Mouse (Mus musculus) Patski (cell line): ENCODE measurements at regions not wholly inside any gene's neighbourhood (a gene's known extent, or its start where the extent isn't known, plus 50 kb on each side); places are given as distances from the start of the nearest gene placed in this dataset.

Experiments
- ATAC-seq: fragments of 100-300 bp; one replicate; pipeline ENCODE4 v1.8.0; 2021
- CTCF ChIA-PET: fragments of 350-600 bp; sonication (Branson Sonifier 250); formaldehyde crosslinking; loops from one replicate; lab custom pipeline; 2022; ENCODE audit warnings: inconsistent platforms; lab: Charles Lee
- POLR2A ChIA-PET: fragments of 350-600 bp; sonication (Branson Sonifier 250); formaldehyde crosslinking; loops from one replicate; lab custom pipeline; 2022; ENCODE audit warnings: antibody characterized with exemption, inconsistent platforms; lab: Charles Lee
- DNase-seq: peaks from one replicate; pipeline ENCODE4 v3.0.0-alpha.2; 2011; ENCODE audit warnings: low read depth, low spot score
- H3K27me3 ChIP-seq: fragments of 371-371 bp; one replicate; pipeline ENCODE4 v1.5.1; 2021
- CTCF ChIP-seq: fragments of 100-300 bp; IDR thresholded peaks from one replicate; pipeline ENCODE4 v1.5.1; 2021
- in situ Hi-C: fragments of 300-500 bp; cut with MboI; formaldehyde crosslinking; loops from 3 replicates; pipeline ENCODE4 v1.11.1; 2018; ENCODE audit warnings: low pct_unique_long_range_greater_than_20kb, mixed read lengths

- DNase-seq, result no peak
- in situ Hi-C loops, result no loop called here
- no peak for TF ChIP-seq CTCF
- ChIA-PET CTCF (no interaction called here), POLR2A (no interaction called here)
- H3K27me3 ChIP-seq, result no peaks in the 10 kb centered on the region
- ATAC-seq, result no peak
These were observed 150.9 kb upstream of the Rbms1 start for GRCm38 (mm10) chr2:61113916-61114315.

- H3K27me3 ChIP-seq, result no peaks in the 10 kb centered on the region
- ATAC-seq, result no peak
- CTCF ChIA-PET, result no interaction called here
- no peak for TF ChIP-seq CTCF
- in situ Hi-C loops, result no loop called here
- POLR2A ChIA-PET, result no interaction called here
- no peak for DNase-seq
These were observed 147.6 kb upstream of the Rbms1 start for GRCm38 (mm10) chr2:61110591-61110990.

- POLR2A ChIA-PET, result no interaction called here
- ATAC-seq, result no peak
- in situ Hi-C loops, result no loop called here
- no peaks in the 10 kb centered on the region for H3K27me3 ChIP-seq
- CTCF ChIA-PET, result no interaction called here
- no peak for DNase-seq
- no peak for TF ChIP-seq CTCF
These were observed 146.6 kb upstream of the Rbms1 start for GRCm38 (mm10) chr2:61109564-61109963.

- ChIA-PET CTCF (interaction anchor here (1.0 to 2.0 kb wide), 2 partner anchors 11 to 120 kb away, joined by 3 to 5 read pairs; no protein-coding TSS in a partner anchor), POLR2A (no interaction called here)
- in situ Hi-C loops, result no loop called here
- ATAC-seq (peak; percentile 65), DNase-seq (peak; percentile 30)
- H3K27me3 ChIP-seq, result no peaks in the 10 kb centered on the region
- no peak for TF ChIP-seq CTCF
These were observed 142.2 kb upstream of the Rbms1 start for GRCm38 (mm10) chr2:61105169-61105568.

- H3K27me3 ChIP-seq, result no peaks in the 10 kb centered on the region
- ATAC-seq (no peak), DNase-seq (no peak)
- TF ChIP-seq CTCF, result no peak
- CTCF ChIA-PET, result no interaction called here
- in situ Hi-C loops, result no loop called here
- POLR2A ChIA-PET, result no interaction called here
These were observed 137.9 kb upstream of the Rbms1 start for GRCm38 (mm10) chr2:61100854-61101253.

- in situ Hi-C loops, result no loop called here
- ChIA-PET POLR2A (no interaction called here), CTCF (interaction anchor here (1.7 to 1.8 kb wide), 2 partner anchors 9 to 14 kb away, joined by 4 to 5 read pairs; no protein-coding TSS in a partner anchor)
- no peaks in the 10 kb centered on the region for H3K27me3 ChIP-seq
- no peak for TF ChIP-seq CTCF
- no peak for ATAC-seq
- DNase-seq, result no peak
These were observed 125.5 kb upstream of the Rbms1 start for GRCm38 (mm10) chr2:61088501-61088900.

GRCm38 (mm10) chr2:61084835-61085234 is 121.8 kb upstream of the Rbms1 start:
- ChIA-PET CTCF (no interaction called here), POLR2A (interaction anchor here (0.6 kb wide), 1 partner anchor 357 kb away, joined by 7 read pairs; no protein-coding TSS in a partner anchor)
- no peak for DNase-seq
- TF ChIP-seq CTCF, result no peak
- H3K27me3 ChIP-seq, result no peaks in the 10 kb centered on the region
- no peak for ATAC-seq
- in situ Hi-C loops, result no loop called here

- POLR2A ChIA-PET, result no interaction called here
- in situ Hi-C loops, result no loop called here
- CTCF ChIA-PET, result no interaction called here
- H3K27me3 ChIP-seq, result no peaks in the 10 kb centered on the region
- ATAC-seq (no peak), DNase-seq (no peak)
- no peak for TF ChIP-seq CTCF
These were observed 120.1 kb upstream of the Rbms1 start for GRCm38 (mm10) chr2:61083100-61083499.

GRCm38 (mm10) chr2:61082640-61083039 is 119.6 kb upstream of the Rbms1 start:
- CTCF ChIA-PET, result no interaction called here
- DNase-seq (no peak), ATAC-seq (no peak)
- TF ChIP-seq CTCF, result no peak
- in situ Hi-C loops, result no loop called here
- POLR2A ChIA-PET, result no interaction called here
- no peaks in the 10 kb centered on the region for H3K27me3 ChIP-seq

- ChIA-PET POLR2A (interaction anchor here (0.5 to 0.7 kb wide), 3 partner anchors 30 to 471 kb away, joined by 3 to 5 read pairs (median 3); no protein-coding TSS in a partner anchor), CTCF (interaction anchor here (1.0 to 1.8 kb wide), 2 partner anchors 8 to 9 kb away, joined by 3 to 5 read pairs; no protein-coding TSS in a partner anchor)
- no peak for ATAC-seq
- DNase-seq, result no peak
- in situ Hi-C loops, result no loop called here
- H3K27me3 ChIP-seq, result no peaks in the 10 kb centered on the region
- TF ChIP-seq CTCF, result no peak
These were observed 117.0 kb upstream of the Rbms1 start for GRCm38 (mm10) chr2:61080006-61080405.

- H3K27me3 ChIP-seq, result no peaks in the 10 kb centered on the region
- DNase-seq (no peak), ATAC-seq (no peak)
- no peak for TF ChIP-seq CTCF
- CTCF ChIA-PET, result no interaction called here
- POLR2A ChIA-PET, result no interaction called here
- in situ Hi-C loops, result no loop called here
These were observed 108.0 kb upstream of the Rbms1 start for GRCm38 (mm10) chr2:61071025-61071424.

- no peaks in the 10 kb centered on the region for H3K27me3 ChIP-seq
- in situ Hi-C loops, result no loop called here
These were observed 104.9 kb upstream of the Rbms1 start for GRCm38 (mm10) chr2:61067877-61068276.

More at GRCm38 (mm10) chr2:61067877-61068276, 104.9 kb upstream of the Rbms1 start:
- POLR2A ChIA-PET, result no interaction called here
- no peak for DNase-seq
- no peak for ATAC-seq
- TF ChIP-seq CTCF, result no peak
- CTCF ChIA-PET, result no interaction called here
